Mouse (Mus musculus): ENCODE measurements around the gene Abcg8. TPM values are rescaled to one million over a fixed set of nuclear protein-coding genes. Genes with fewer than 3 reads are reported as not detected.
A peak's percentile ranks its signal among the peaks of the same experiment; 100 is the strongest.

The Abcg8 gene
- polyA plus RNA-seq, 1 experiment from 2014 or later, result 0.38 TPM

DNA sequence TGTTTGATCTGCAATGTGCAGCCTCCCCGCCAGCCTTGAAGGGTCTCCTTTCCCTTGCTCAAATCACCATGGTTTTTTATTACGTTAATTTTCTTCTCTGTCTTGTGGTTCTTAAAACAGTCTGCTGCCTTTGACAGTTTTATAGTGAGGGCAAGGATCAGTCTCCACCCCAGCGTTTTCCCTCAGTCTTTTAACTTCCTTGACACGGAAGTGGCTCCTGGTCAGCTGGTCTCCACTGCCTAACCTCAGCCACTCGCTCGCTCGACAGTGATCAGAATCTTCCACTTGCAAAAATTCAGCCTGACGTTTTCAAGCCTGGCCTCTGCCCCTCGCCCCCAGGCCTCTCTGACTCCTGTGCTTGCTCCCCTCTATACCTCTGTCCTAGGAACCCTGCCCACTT lies 10.4 kb upstream of the Abcg8 start:
- Histone ChIP-seq H3K4me2 (ENCODE audit: low read length) (peak overlapping the region; percentile 19), H3K4me3 (replicated peaks; ENCODE audit: low read depth, low read length) (no peak overlapping the region), H3K27ac (peak overlapping the region; percentile 47; the same call in 1 of the 2 replicates), H3K9ac (ENCODE audit: low read depth, low read length) (no peak overlapping the region), H3K36me3 (ENCODE audit: insufficient read depth, low read length) (no peaks in the 10 kb centered on the region), H3K4me1 (replicated peaks; ENCODE audit: insufficient read depth, low read length) (peaks cover 10% of the 10 kb centered on the region; the same call in 1 of the 2 replicates), H3K9me3 (replicated peaks; ENCODE audit: low read length) (no peaks in the 10 kb centered on the region), H3K27me3 (ENCODE audit: insufficient read depth, low read length) (no peaks in the 10 kb centered on the region)
- DNase-seq (ENCODE audit: low spot score) (peak; percentile 90), ATAC-seq (replicated peaks; ENCODE audit: low FRiP score, low read depth) (peak; percentile 76)
- WGBS, result 9% methylated on average over 9 of the region's 9 CpGs
- no peak for TF ChIP-seq CTCF (IDR thresholded peaks at IDR 0.05; ENCODE audit: low read depth)

DNA sequence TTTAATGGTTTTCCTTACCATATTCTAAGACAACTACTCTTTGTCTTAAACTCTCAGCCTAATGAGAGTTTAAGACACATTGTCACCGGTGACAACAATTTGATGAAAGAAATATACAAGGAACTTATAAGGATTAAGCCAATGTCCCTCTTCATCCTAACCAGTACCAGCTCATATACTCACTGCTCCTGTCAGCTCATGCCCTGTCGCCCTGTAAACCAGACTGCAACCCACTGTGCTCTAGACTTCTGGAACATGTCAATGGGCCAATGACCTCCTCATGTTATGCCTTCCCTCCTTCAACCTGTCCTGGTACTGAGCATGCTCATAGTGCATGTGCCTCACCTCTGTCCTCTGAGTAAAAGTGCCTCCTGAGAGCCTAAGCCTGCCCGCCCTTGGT lies 8.3 kb upstream of the Abcg8 start:
- Histone ChIP-seq H3K27me3 (ENCODE audit: insufficient read depth, low read length) (no peaks in the 10 kb centered on the region), H3K9me3 (replicated peaks; ENCODE audit: low read length) (no peaks in the 10 kb centered on the region), H3K4me2 (ENCODE audit: low read length) (no peak overlapping the region), H3K4me3 (replicated peaks; ENCODE audit: low read depth, low read length) (no peak overlapping the region), H3K9ac (ENCODE audit: low read depth, low read length) (no peak overlapping the region), H3K4me1 (replicated peaks; ENCODE audit: insufficient read depth, low read length) (peaks cover 13% of the 10 kb centered on the region; the same call in 1 of the 2 replicates), H3K27ac (no peak overlapping the region), H3K36me3 (ENCODE audit: insufficient read depth, low read length) (no peaks in the 10 kb centered on the region)
- TF ChIP-seq CTCF (IDR thresholded peaks at IDR 0.05; ENCODE audit: low read depth), result no peak
- DNase-seq (ENCODE audit: low spot score), result no peak
- ATAC-seq (replicated peaks; ENCODE audit: low FRiP score, low read depth), result no peak
- WGBS, result 92% methylated on average over 3 of the region's 3 CpGs

DNA sequence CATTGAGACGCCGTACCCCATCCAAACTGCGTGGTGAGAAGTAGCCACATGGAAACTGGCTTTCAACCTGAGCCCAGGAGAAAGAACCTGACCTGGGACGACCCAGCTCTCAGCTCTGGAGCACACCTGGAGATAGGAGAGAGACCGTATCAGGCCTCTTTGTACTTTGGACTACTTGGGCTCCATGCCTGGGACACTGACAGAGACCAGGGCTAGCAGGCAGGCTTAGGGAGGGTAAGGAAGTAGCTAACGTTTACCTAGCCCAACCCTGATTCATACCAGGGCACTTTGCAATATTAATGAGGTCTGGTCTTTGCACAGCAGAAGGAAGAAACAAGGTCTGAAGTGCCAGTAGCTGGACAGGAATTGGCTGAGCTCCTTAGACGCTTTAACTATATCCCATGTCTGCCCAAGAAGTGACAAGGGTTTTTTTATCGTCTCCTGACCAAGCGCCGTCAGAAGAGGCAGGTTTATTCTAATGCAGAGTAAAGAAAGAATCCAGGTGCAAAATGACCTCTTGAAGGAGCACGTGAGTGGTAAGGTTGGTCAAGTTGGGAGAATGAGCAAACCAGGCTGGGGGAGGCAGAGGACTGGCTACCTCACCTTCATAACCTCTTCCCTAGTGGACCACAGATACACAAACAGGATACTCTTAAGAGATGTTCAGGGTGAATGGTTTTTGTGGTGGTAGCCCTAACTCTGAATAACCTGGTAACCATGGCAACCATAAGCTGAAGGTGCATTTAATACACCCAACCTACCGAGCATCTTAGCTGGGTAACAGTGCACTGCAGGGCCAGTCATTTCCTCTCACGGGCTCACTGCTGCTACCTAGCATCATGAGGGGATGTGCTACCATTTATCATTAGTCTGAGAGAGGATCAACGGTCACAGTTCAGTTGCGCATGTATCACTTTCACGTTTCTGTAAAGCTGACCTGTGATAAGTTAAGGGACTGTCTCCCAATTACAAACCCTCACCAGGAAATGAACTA lies 3.4 kb upstream of the Abcg8 start:
- no peak overlapping the region for H3K4me2 ChIP-seq (ENCODE audit: low read length)
- H3K4me3 ChIP-seq (replicated peaks; ENCODE audit: low read depth, low read length), result no peak overlapping the region
- DNase-seq (ENCODE audit: low spot score) (no peak), ATAC-seq (replicated peaks; ENCODE audit: low FRiP score, low read depth) (peak; percentile 74)
- no peaks in the 10 kb centered on the region for H3K27me3 ChIP-seq (ENCODE audit: insufficient read depth, low read length)
- H3K27ac ChIP-seq, result 0 out of 2 replicates have a peak overlapping the region, but pooled peaks have one; percentile 19
- H3K9ac ChIP-seq (ENCODE audit: low read depth, low read length), result no peak overlapping the region
- H3K9me3 ChIP-seq (replicated peaks; ENCODE audit: low read length), result no peaks in the 10 kb centered on the region
- no peak for TF ChIP-seq CTCF (IDR thresholded peaks at IDR 0.05; ENCODE audit: low read depth)
- H3K4me1 ChIP-seq (replicated peaks; ENCODE audit: insufficient read depth, low read length), result peaks cover 5% of the 10 kb centered on the region; the same call in 1 of the 2 replicates
- WGBS, result 49% methylated on average over 16 of the region's 16 CpGs
- no peaks in the 10 kb centered on the region for H3K36me3 ChIP-seq (ENCODE audit: insufficient read depth, low read length)

DNA sequence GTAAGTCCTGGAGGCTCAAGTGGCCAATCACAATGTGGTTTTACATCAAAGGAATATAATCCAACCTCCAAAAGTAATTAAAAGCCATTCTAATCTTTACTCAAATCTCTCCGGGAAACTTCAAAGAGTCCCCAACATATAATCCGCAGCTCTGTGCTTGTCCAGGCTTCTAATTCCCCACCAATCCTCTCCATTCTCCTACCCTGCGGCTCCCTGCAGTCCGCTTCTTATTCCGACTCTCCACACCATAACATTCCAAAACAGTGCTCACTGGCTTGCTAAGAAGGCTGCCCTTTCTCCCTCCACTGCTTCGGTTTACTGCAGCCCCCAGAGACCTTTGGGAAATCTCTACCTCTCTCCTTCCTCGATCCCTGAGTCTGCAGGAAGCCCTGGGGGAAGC lies 2.1 kb upstream of the Abcg8 start:
- Histone ChIP-seq H3K4me3 (replicated peaks; ENCODE audit: low read depth, low read length) (no peak overlapping the region), H3K27me3 (ENCODE audit: insufficient read depth, low read length) (no peaks in the 10 kb centered on the region), H3K4me1 (replicated peaks; ENCODE audit: insufficient read depth, low read length) (peaks cover 5% of the 10 kb centered on the region; the same call in 1 of the 2 replicates), H3K4me2 (ENCODE audit: low read length) (0 out of 2 replicates have a peak overlapping the region, but pooled peaks have one; percentile 1), H3K9ac (ENCODE audit: low read depth, low read length) (no peak overlapping the region), H3K27ac (no peak overlapping the region), H3K9me3 (replicated peaks; ENCODE audit: low read length) (no peaks in the 10 kb centered on the region), H3K36me3 (ENCODE audit: insufficient read depth, low read length) (no peaks in the 10 kb centered on the region)
- ATAC-seq (replicated peaks; ENCODE audit: low FRiP score, low read depth) (no peak), DNase-seq (ENCODE audit: low spot score) (no peak)
- TF ChIP-seq CTCF (IDR thresholded peaks at IDR 0.05; ENCODE audit: low read depth), result no peak
- WGBS, result 20% methylated on average over 7 of the region's 7 CpGs

DNA sequence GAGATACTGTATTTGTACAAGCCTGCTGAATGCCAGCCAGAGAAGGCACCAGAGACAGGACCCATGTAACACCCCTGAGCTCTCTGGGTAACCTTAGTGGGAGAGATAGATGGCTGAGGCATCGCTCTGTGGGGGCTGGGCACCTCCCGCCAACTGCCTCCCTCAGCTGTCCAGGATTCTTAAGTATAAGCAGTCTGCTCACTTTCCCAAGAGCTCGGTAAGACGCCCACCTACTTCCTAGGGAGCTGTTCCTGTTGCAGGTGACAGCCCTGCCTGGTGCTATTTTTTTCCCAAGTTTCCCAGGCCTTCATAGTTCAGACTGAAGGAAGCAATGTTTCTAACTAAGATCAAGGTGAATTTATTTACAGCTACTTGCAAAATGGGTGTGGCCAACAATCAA lies 898 bp upstream of the Abcg8 start:
- H3K9ac ChIP-seq (ENCODE audit: low read depth, low read length), result no peak overlapping the region
- no peaks in the 10 kb centered on the region for H3K9me3 ChIP-seq (replicated peaks; ENCODE audit: low read length)
- peaks cover 5% of the 10 kb centered on the region; the same call in 1 of the 2 replicates for H3K4me1 ChIP-seq (replicated peaks; ENCODE audit: insufficient read depth, low read length)
- H3K27me3 ChIP-seq (ENCODE audit: insufficient read depth, low read length), result no peaks in the 10 kb centered on the region
- no peaks in the 10 kb centered on the region for H3K36me3 ChIP-seq (ENCODE audit: insufficient read depth, low read length)
- ATAC-seq (replicated peaks; ENCODE audit: low FRiP score, low read depth) (no peak), DNase-seq (ENCODE audit: low spot score) (no peak)
- whole genome bisulfite sequencing, result 55% methylated on average over 4 of the region's 4 CpGs
- no peak for TF ChIP-seq CTCF (IDR thresholded peaks at IDR 0.05; ENCODE audit: low read depth)
- peak overlapping the region; percentile 83; the same call in 1 of the 2 replicates for H3K4me2 ChIP-seq (ENCODE audit: low read length)
- no peak overlapping the region for H3K4me3 ChIP-seq (replicated peaks; ENCODE audit: low read depth, low read length)
- H3K27ac ChIP-seq, result no peak overlapping the region

DNA sequence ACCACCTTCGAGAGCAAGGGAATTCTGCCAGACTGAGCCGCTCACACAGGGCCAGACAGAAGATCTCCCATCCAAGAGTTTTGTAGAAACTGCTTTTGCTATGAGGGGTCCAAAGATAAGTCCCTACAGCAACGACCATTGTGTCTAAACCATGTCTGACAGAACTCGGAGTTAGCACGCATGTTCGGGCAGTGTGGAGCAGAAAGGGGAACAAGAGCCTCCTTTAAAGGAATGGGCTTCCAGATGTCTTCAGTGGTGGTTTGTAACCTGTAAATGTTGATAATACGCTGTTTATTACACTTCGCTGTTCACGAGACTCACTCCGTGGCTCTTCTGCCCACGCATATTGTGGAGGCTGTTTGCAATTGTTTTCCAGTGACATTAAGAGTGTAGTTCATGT lies 1.5 kb downstream of the Abcg8 start:
- WGBS, result 80% methylated on average over 11 of the region's 11 CpGs
- H3K4me3 ChIP-seq (replicated peaks; ENCODE audit: low read depth, low read length), result no peak overlapping the region
- peaks cover 2% of the 10 kb centered on the region; the same call in 1 of the 2 replicates for H3K4me1 ChIP-seq (replicated peaks; ENCODE audit: insufficient read depth, low read length)
- no peak overlapping the region for H3K9ac ChIP-seq (ENCODE audit: low read depth, low read length)
- DNase-seq (ENCODE audit: low spot score) (no peak), ATAC-seq (replicated peaks; ENCODE audit: low FRiP score, low read depth) (no peak)
- H3K9me3 ChIP-seq (replicated peaks; ENCODE audit: low read length), result no peaks in the 10 kb centered on the region
- no peak overlapping the region for H3K27ac ChIP-seq
- TF ChIP-seq CTCF (IDR thresholded peaks at IDR 0.05; ENCODE audit: low read depth), result no peak
- H3K27me3 ChIP-seq (ENCODE audit: insufficient read depth, low read length), result no peaks in the 10 kb centered on the region
- no peak overlapping the region for H3K4me2 ChIP-seq (ENCODE audit: low read length)
- no peaks in the 10 kb centered on the region for H3K36me3 ChIP-seq (ENCODE audit: insufficient read depth, low read length)
